Mouse (Mus musculus) common myeloid progenitor, adult 5-6 weeks (primary cell): ENCODE measurements around the gene St6galnac5. TPM values are rescaled to one million over a fixed set of nuclear protein-coding genes. Genes with fewer than 3 reads are reported as not detected.
A peak's percentile ranks its signal among the peaks of the same experiment; 100 is the strongest.

Source experiments
- ATAC-seq: replicated peaks from 2 replicates; pipeline ENCODE4 v1.8.0; 2016; ENCODE audit warnings: low read depth, mild to moderate bottlenecking, moderate TSS enrichment, inconsistent platforms; ENCODE audit not compliant: poor library complexity, severe bottlenecking
- total RNA-seq: library from RNA; stranded (forward); fragments of 200-1000, 187-1606 nt; gene quantifications from 2 replicates; pipeline ENCODE4 v1.2.3, GENCODE M21; 2017

Gene St6galnac5
- total RNA-seq, 1 experiment from 2014 or later, result not detected

GRCm38 (mm10) chr3:152875723-152876290 lies 106.2 kb downstream of the St6galnac5 start:
- no peak for ATAC-seq

DNA sequence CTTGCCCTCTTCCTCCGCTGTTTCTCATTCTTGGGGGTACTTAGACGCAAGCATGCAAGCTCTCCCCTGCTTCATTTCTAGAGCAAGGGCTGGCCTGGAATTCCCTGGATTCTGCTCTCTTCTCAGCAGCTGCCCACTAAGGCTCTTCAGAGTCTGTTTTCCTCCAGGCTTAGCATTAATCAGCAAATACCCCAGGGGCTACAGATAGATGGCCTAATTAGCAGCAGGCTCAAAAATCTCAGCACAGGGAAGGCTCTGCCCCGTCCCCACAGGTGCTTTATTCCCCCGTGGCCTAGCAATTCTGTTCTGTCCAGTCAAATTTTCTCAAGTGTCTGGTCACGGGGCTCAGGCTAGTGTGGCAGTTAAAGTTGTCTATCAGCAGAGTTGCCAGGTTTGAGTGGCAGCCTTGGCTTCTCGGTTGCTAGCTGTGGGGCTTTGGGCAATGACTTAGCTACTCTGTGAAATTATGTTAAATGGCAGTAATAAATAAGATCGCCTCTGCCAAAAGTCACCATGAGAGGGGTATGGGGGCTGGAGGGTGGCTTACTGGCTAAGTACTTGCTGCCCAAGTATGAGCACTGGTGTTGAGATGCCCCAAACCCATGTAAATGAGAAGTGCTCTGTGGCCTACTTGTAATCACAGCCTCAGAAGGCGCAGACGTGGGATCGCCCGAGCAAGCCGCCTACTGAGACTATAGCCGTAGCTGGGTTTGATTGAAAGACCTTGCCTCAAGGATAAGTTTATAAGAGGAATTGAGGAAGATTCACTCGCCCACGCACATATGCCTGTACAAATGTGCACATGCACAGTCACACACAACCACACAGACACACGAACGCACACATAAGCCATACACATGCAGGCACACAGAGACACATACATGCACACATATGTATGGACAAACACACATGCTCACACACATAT lies 107.4 kb downstream of the St6galnac5 start:
- ATAC-seq, result no peak

DNA sequence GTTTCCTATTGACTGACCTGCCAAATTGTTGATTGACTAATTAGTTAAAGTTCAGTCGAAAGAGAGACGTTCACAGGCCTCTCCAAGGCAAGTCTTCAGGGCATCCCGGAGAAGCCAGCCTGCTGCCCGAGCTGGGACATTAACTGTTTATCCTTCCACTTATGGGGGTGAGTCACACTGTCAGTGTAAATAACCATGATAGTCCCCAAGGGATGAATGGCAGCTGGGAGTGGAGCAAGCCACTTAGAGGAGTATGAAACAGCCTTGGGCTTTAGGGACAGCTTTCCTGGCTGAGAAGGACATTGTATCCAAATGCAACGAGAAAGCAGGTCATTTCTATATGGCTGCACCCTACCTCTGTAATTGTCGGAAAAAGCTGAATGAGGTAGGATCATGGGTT lies 109.5 kb downstream of the St6galnac5 start:
- no peak for ATAC-seq

- ATAC-seq, result no peak
Measured at GRCm38 (mm10) chr3:152872054-152872453, 110.0 kb downstream of the St6galnac5 start.

DNA sequence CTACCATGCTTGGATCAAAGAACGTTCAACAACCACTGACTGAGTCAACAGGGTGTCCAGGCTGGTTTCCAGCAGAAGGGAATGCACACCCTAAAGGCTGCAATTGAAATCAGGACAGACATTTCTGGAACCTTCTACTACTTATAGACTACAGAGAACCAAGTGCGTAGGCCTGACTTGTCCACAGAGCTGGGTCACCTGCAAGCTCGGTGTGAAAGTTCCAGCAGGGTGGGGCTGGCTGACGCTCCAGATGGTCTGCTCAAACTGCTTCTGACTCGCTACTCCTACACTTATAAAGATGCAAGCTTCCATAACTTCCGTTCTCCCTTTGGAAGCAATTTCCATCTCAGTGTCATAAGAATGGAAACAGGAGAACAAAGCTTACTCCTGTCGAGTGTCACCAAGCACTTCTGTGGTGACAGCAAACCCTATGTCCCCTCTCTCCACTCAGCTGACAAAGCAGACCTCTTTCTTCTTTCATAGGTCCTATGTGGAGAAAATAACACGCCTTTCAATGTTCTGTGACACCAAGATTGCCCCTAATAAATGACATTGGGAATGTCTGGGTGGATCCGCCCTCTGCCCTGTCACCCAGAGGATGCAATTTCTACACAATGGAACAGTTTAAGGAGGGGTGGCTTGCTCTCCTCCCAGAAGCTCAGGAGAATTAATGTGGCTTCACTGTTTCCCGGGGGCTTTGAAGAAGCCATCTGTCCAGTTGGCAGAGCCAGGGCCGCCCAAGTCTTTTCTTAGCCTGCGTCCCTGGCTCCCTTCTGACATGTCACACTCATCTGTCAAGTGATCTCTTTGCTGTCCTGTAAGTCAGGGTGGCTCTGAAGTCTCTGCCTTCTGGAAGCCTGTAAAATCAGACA lies 114.2 kb downstream of the St6galnac5 start:
- no peak for ATAC-seq

DNA sequence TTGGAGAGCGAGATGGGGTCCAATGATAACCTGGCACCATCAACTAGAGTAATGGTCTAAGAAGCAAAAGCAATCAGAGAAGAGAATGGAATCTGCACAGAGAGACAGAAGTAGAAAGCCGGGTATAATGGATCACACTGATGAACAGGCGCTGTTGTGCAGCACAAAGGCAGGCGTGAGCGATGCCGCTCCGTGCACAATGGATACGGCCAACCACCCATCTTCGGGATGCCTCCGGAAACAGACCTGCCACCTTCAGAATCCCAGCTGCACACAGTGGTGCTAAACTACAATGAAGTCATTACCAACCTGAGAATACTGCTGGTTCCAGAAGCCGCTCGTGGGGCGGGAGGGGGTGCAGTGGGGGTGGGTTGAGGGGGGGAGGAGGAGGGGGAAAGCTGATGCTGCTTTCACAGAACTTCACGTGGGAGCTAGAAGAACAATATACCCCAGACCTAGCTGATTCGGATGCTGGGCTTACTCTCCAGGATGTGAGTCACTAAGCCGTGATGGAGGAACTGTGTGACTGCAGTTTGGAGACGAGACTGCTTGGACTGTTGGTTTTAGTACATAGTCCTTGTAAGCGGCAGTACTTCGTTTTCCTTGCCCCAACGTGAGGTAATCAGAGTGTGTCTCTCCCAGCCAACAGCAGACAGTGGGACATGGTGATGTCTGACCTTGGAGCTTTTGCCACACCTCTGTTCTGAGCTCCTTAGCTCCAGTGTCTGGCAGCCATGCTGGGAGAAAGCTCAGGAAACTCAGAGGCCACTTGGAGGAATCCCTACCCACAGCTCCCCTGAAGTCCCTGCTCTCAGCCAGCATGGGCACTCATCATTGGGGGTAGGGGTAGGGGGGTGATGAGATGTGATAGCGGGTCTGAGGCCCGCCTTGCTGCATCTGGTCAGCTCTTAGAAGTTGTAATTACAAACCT lies 115.7 kb downstream of the St6galnac5 start:
- no peak for ATAC-seq

DNA sequence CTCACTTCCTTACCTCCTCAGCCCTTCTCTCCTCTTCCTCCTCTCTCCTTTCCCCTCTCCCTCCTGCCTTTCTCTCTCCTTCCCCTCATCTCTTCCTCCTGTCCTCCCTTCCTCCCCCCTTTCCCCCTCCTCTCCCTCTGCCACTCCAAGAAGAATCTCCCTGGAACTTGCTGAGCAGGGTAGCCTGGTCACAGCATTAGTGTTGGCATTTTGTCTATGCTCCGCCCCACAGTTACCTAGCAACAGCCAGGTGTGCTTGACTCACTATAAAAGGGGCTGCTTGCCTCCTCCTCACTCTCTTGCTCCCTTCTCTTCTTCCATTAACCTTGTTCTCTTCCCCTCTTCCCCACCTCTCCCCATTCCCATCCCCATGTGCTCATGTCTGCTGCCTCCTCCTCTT lies 120.1 kb downstream of the St6galnac5 start:
- ATAC-seq, result no peak

DNA sequence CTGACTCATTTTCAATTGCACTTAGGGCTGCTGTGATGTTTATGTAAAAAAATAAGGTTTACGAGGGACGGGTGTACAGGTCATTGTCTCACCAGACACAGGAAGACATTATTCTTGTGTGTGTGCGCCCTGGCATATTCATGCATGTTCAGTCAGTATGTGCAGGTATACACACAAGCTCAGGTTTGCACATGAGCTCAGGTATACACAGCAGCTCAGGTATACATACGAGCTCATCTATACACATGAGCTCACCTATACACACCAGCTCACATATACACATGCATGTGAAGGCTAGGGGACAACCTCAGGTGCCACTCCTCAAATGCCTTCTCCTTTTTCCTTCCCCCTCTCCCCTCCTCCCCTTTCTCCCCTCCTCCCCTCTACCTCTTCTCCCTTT lies 120.6 kb downstream of the St6galnac5 start:
- no peak for ATAC-seq

- ATAC-seq, result no peak
Measured at GRCm38 (mm10) chr3:152856095-152856494, 126.0 kb downstream of the St6galnac5 start.

DNA sequence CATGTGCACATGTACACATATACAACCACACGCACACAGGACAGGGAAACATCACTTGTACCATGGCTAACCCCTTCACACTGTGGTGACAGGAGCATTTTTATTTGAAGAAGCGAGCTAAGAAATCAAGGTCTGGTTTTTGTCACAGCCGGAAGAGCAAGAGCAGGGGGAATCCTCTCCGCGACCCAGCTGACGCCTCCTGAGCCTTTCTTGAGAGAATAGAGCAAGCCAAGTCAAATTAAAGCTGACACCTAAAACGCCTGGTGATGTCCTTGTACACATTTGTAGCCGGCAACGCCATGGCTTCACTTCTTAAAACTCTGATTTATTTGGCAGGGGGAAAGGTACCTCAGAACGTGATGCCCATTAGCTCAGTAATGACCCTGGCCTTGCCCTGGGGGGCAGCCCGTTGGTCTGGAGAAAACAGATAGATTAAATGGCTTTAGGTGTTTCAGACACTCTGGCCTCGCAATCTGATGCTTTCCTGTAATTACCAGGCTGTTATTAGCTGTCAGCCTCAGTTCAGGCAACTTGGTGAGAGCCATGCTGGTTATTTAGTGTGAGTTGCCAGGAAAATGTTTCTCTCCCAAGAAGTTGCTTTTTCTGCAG lies 126.9 kb downstream of the St6galnac5 start:
- no peak for ATAC-seq

DNA sequence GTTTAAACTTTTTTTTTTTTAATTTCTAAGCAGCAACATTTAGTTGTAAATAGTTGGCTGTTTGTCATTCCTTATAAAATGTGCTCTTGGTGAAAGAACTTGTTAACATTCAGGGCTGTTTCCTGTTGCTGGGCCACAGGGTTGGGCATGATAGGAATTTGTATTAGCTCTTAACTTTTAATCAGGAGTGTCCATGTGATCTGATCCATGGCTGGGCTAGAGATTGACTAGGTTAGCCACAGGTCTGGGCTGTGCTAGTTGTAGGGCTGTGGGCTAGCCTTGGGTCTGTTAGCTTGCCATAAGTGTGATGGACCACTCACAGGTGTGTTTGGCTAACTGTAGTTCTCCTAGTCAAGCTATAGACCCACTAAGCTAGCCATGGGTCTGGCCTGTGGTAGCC lies 138.1 kb downstream of the St6galnac5 start:
- no peak for ATAC-seq

DNA sequence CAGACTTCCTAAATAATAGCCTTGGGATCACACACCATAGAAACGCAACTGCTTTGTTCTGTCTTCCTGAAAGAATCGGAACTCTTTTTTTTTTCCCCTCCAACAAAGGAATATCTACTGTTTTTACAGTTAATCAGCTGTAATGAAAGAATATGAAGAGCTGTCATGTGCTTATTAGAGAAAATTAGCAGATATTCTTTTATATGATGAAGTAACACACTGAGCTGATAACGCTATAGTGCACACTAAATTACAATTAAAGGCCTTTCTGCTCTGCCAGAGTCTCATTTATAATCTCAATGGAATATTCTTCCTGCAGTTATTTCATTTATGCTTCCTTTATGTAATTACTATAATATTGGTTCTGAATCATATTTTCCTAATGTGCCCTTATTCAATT lies 139.4 kb downstream of the St6galnac5 start:
- no peak for ATAC-seq

GRCm38 (mm10) chr3:152841264-152841663 lies 140.8 kb downstream of the St6galnac5 start:
- no peak for ATAC-seq

GRCm38 (mm10) chr3:152837938-152838337 lies 144.1 kb downstream of the St6galnac5 start:
- no peak for ATAC-seq

- no peak for ATAC-seq
Measured at GRCm38 (mm10) chr3:152837407-152837806, 144.6 kb downstream of the St6galnac5 start.

GRCm38 (mm10) chr3:152832436-152832835 lies 149.6 kb downstream of the St6galnac5 start:
- ATAC-seq, result no peak

GRCm38 (mm10) chr3:152831974-152832373 lies 150.1 kb downstream of the St6galnac5 start:
- no peak for ATAC-seq

DNA sequence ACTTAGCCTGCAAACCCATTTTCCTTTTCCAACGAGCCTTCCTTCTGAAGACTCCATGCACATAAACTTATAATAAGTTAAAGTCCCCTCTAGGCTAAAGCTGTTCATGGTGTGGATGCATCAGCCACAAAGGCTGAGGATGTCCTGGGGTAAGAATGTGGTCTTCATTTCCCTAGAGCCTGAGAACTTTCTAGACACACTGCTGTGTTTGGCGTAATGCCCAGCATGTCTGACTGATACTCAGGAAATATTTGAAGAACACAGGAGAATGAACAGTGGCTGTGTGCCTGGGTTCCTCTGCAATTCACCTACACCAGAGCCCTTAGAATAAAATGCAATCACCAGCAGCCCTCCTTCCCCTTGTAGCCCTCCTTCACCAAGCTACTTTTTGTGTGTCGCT lies 150.7 kb downstream of the St6galnac5 start:
- ATAC-seq, result no peak

- peak; percentile 95 for ATAC-seq
Measured at GRCm38 (mm10) chr3:152821202-152821601, 160.8 kb downstream of the St6galnac5 start.
